Mouse (Mus musculus) liver, adult 2 months (tissue): Measurements from ENCODE around the gene Tubb5.

ENCODE experiments used
- CTCF ChIP-seq: fragments of 200-500 bp; IDR thresholded peaks from 2 replicates; pipeline ENCODE4 v1.5.1; 2011; ENCODE audit warnings: low read depth, low read length, control low read depth
- POLR2A ChIP-seq: fragments of 200-500 bp; IDR thresholded peaks from 2 replicates; pipeline ENCODE4 v1.6.1; 2011; ENCODE audit warnings: low read length, control low read depth; ENCODE audit not compliant: insufficient read depth; ENCODE audit errors: extremely low read depth

- no peak for TF ChIP-seq CTCF
- TF ChIP-seq POLR2A = no peak
Measured at GRCm38 (mm10) chr17:35836991-35837422, 1.1 kb downstream of the Tubb5 start.
